ENCODE assay signal across 8 mouse cellular contexts in genomic region chr12:89450667-89451298, GRCm38 (mm10).
DNase-seq lines count a peak whose midpoint lies in the region; ATAC-seq and TF ChIP-seq lines count a peak whose summit lies in the region.

No protein-coding gene starts in this region.

- no peak for TF ChIP-seq POLR2A in lung, adult 2 months (IDR thresholded peaks at IDR 0.05; ENCODE audit: borderline replicate concordance, extremely low read depth, low read depth, low read length)

- H3K9ac ChIP-seq in hindbrain, embryonic 16.5 days (ENCODE audit: low read depth, low read length): no peak overlapping the region
- no peak overlapping the region for H3K9ac ChIP-seq in neural tube, embryonic 15.5 days (replicated peaks)

- TF ChIP-seq CTCF in lung, adult 2 months (IDR thresholded peaks at IDR 0.05; ENCODE audit: insufficient read depth, low read length): peak; percentile 34; the same call in 1 of the 2 replicates

- H3K27ac ChIP-seq in hindbrain, embryonic 16.5 days (ENCODE audit: low read depth, low read length): no peak overlapping the region
- no peak overlapping the region for H3K27ac ChIP-seq in neural tube, embryonic 15.5 days (replicated peaks)

- peak; percentile 90 for ATAC-seq in hindbrain, embryonic 16.5 days
- peak; percentile 83; the same call in 1 of the 2 replicates for ATAC-seq in neural tube, embryonic 15.5 days (ENCODE audit: low FRiP score)
- no peak for ATAC-seq in activated CD4-positive, CD25-positive, alpha-beta regulatory T cell, adult 4 months

- no peaks in the 10 kb centered on the region for H3K4me1 ChIP-seq in lung, adult 2 months (ENCODE audit: control insufficient read depth, insufficient read depth, low read length)
- H3K4me1 ChIP-seq in hindbrain, embryonic 16.5 days (ENCODE audit: control insufficient read depth, insufficient read depth, low read depth, low read length): no peaks in the 10 kb centered on the region
- H3K4me1 ChIP-seq in neural tube, embryonic 15.5 days: no peaks in the 10 kb centered on the region

- 7% methylated on average over 2 of the region's 2 CpGs for WGBS in lung, adult 2 months
- WGBS in hindbrain, embryonic 16.5 days: 0% methylated on average over 2 of the region's 2 CpGs
- WGBS in neural tube, embryonic 15.5 days: 6% methylated on average over 2 of the region's 2 CpGs

- no peaks in the 10 kb centered on the region for H3K9me3 ChIP-seq in hindbrain, embryonic 16.5 days (ENCODE audit: control insufficient read depth, low read length)
- no peaks in the 10 kb centered on the region for H3K9me3 ChIP-seq in neural tube, embryonic 15.5 days (replicated peaks)

- no peak overlapping the region for H3K4me3 ChIP-seq in lung, adult 2 months (replicated peaks; ENCODE audit: extremely low read depth, low read depth, low read length)
- no peak overlapping the region for H3K4me3 ChIP-seq in hindbrain, embryonic 16.5 days (ENCODE audit: low read length)
- no peak overlapping the region for H3K4me3 ChIP-seq in neural tube, embryonic 15.5 days (replicated peaks)

- H3K4me2 ChIP-seq in hindbrain, embryonic 16.5 days (ENCODE audit: low read length): no peak overlapping the region
- H3K4me2 ChIP-seq in neural tube, embryonic 15.5 days: no peak overlapping the region

- DNase-seq in lung, adult 2 months: no peak
- no peak for DNase-seq in lung, adult 18-20 months
- peak; percentile 9 for DNase-seq in WW6 (ENCODE audit: low read depth, low spot score)
- DNase-seq in embryo, embryonic 9.5 days (ENCODE audit: extremely low spot score): peak; percentile 48
- DNase-seq in left cerebral cortex, postnatal 4 days: peak; percentile 30

- intact Hi-C loops in left cerebral cortex, postnatal 4 days (cut with DNase I): no loop called here

- H3K27me3 ChIP-seq in hindbrain, embryonic 16.5 days (replicated peaks; ENCODE audit: control insufficient read depth, insufficient read depth, low read length): no peaks in the 10 kb centered on the region
- no peaks in the 10 kb centered on the region for H3K27me3 ChIP-seq in neural tube, embryonic 15.5 days (replicated peaks)

- no peaks in the 10 kb centered on the region for H3K36me3 ChIP-seq in hindbrain, embryonic 16.5 days (ENCODE audit: control insufficient read depth, insufficient read depth, low read length)
- H3K36me3 ChIP-seq in neural tube, embryonic 15.5 days: no peaks in the 10 kb centered on the region

Comparison
In these comparisons a context has a peak if more than half of its experiments do, and no peak if none do; other contexts are left out.
1. DNase-seq: peak in WW6 (single experiment), embryo, embryonic 9.5 days (single experiment) and left cerebral cortex, postnatal 4 days (single experiment); none in lung, adult 2 months (single experiment) and lung, adult 18-20 months (0 of 2).